Mouse (Mus musculus): ENCODE results near the gene Tmem115. TPM values are rescaled to one million over a fixed set of nuclear protein-coding genes. Genes with fewer than 3 reads are reported as not detected.
A peak's percentile ranks its signal among the peaks of the same experiment; 100 is the strongest.

Tmem115 gene
- polyA plus RNA-seq, 1 experiment from 2014 or later: 41.9 TPM

- no peak for ATAC-seq (ENCODE audit: low FRiP score, low TSS enrichment)
- TF ChIP-seq CTCF (IDR thresholded peaks at IDR 0.05; ENCODE audit: low read depth) (no peak), EP300 (optimal IDR thresholded peaks at IDR 0.05) (no peak)
- H3K36me3 ChIP-seq (ENCODE audit: control insufficient read depth, insufficient read depth, low read length): no peaks in the 10 kb centered on the region
- H3K27me3 ChIP-seq (ENCODE audit: control insufficient read depth, insufficient read depth, low read length): no peaks in the 10 kb centered on the region
- 0 out of 2 replicates have a peak overlapping the region, but pooled peaks have one; percentile 24 for H3K27ac ChIP-seq (replicated peaks)
- no peak overlapping the region for H3K9ac ChIP-seq (ENCODE audit: low read length)
- DNase-seq (ENCODE audit: low spot score): no peak
- no peaks in the 10 kb centered on the region for H3K9me3 ChIP-seq (ENCODE audit: control insufficient read depth, low read length)
- peaks cover 5% of the 10 kb centered on the region; the same call in 1 of the 2 replicates for H3K4me1 ChIP-seq (replicated peaks; ENCODE audit: control insufficient read depth, insufficient read depth)
- H3K4me3 ChIP-seq (ENCODE audit: low read depth, low read length): no peak overlapping the region
- H3K4me2 ChIP-seq (replicated peaks; ENCODE audit: low read depth): no peak overlapping the region
- 89% methylated on average over 7 of the region's 7 CpGs for WGBS
Measured at GRCm38 (mm10) chr9:107582509-107583062, 48.8 kb downstream of the Tmem115 start.

GRCm38 (mm10) chr9:107583174-107583573 lies 49.4 kb downstream of the Tmem115 start:
- Histone ChIP-seq H3K4me1 (replicated peaks; ENCODE audit: control insufficient read depth, insufficient read depth) (peaks cover 3% of the 10 kb centered on the region), H3K27me3 (ENCODE audit: control insufficient read depth, insufficient read depth, low read length) (no peaks in the 10 kb centered on the region), H3K4me2 (replicated peaks; ENCODE audit: low read depth) (no peak overlapping the region), H3K4me3 (ENCODE audit: low read depth, low read length) (no peak overlapping the region), H3K9me3 (ENCODE audit: control insufficient read depth, low read length) (no peaks in the 10 kb centered on the region), H3K36me3 (ENCODE audit: control insufficient read depth, insufficient read depth, low read length) (no peaks in the 10 kb centered on the region), H3K9ac (ENCODE audit: low read length) (no peak overlapping the region), H3K27ac (replicated peaks) (no peak overlapping the region)
- 87% methylated on average over 14 of the region's 14 CpGs for WGBS
- ATAC-seq (ENCODE audit: low FRiP score, low TSS enrichment) (no peak), DNase-seq (ENCODE audit: low spot score) (no peak)
- TF ChIP-seq EP300 (optimal IDR thresholded peaks at IDR 0.05) (no peak), CTCF (IDR thresholded peaks at IDR 0.05; ENCODE audit: low read depth) (no peak)

- no peak overlapping the region for H3K4me3 ChIP-seq (ENCODE audit: low read depth, low read length)
- DNase-seq (ENCODE audit: low spot score): no peak
- peaks cover 4% of the 10 kb centered on the region for H3K4me1 ChIP-seq (replicated peaks; ENCODE audit: control insufficient read depth, insufficient read depth)
- H3K27ac ChIP-seq (replicated peaks): no peak overlapping the region
- TF ChIP-seq EP300 (optimal IDR thresholded peaks at IDR 0.05) (no peak), CTCF (IDR thresholded peaks at IDR 0.05; ENCODE audit: low read depth) (no peak)
- H3K36me3 ChIP-seq (ENCODE audit: control insufficient read depth, insufficient read depth, low read length): peaks cover 14% of the 10 kb centered on the region; the same call in 1 of the 2 replicates
- ATAC-seq (ENCODE audit: low FRiP score, low TSS enrichment): no peak
- H3K27me3 ChIP-seq (ENCODE audit: control insufficient read depth, insufficient read depth, low read length): no peaks in the 10 kb centered on the region
- H3K9ac ChIP-seq (ENCODE audit: low read length): no peak overlapping the region
- H3K4me2 ChIP-seq (replicated peaks; ENCODE audit: low read depth): no peak overlapping the region
- WGBS: 83% methylated on average over 5 of the region's 5 CpGs
- H3K9me3 ChIP-seq (ENCODE audit: control insufficient read depth, low read length): no peaks in the 10 kb centered on the region
Measured at GRCm38 (mm10) chr9:107586504-107586903, 52.8 kb downstream of the Tmem115 start.

- Histone ChIP-seq H3K4me1 (replicated peaks; ENCODE audit: control insufficient read depth, insufficient read depth) (peaks cover 4% of the 10 kb centered on the region), H3K9me3 (ENCODE audit: control insufficient read depth, low read length) (no peaks in the 10 kb centered on the region), H3K4me2 (replicated peaks; ENCODE audit: low read depth) (peak within 1 kb of the TSS; percentile 74), H3K27ac (replicated peaks) (peak within 1 kb of the TSS; percentile 50; the same call in 1 of the 2 replicates), H3K36me3 (ENCODE audit: control insufficient read depth, insufficient read depth, low read length) (peaks cover 19% of the 10 kb centered on the region; the same call in 1 of the 2 replicates), H3K9ac (ENCODE audit: low read length) (peak within 1 kb of the TSS; percentile 63), H3K4me3 (ENCODE audit: low read depth, low read length) (peak within 1 kb of the TSS; percentile 56), H3K27me3 (ENCODE audit: control insufficient read depth, insufficient read depth, low read length) (no peaks in the 10 kb centered on the region)
- 11% methylated on average over 46 of the region's 46 CpGs for WGBS
- peak; percentile 94 for ATAC-seq (ENCODE audit: low FRiP score, low TSS enrichment)
- DNase-seq (ENCODE audit: low spot score): peak; percentile 98
- TF ChIP-seq CTCF (IDR thresholded peaks at IDR 0.05; ENCODE audit: low read depth): no peak; the same call in 1 of the 2 replicates
- TF ChIP-seq EP300 (optimal IDR thresholded peaks at IDR 0.05): no peak
Measured at GRCm38 (mm10) chr9:107586974-107587832, 53.5 kb downstream of the Tmem115 start, which contains the start of gene Ifrd2. TSS of gene Ifrd2 (plus strand) at chr9:107587642.

GRCm38 (mm10) chr9:107587833-107588639 lies 54.3 kb downstream of the Tmem115 start:
- no peaks in the 10 kb centered on the region for H3K27me3 ChIP-seq (ENCODE audit: control insufficient read depth, insufficient read depth, low read length)
- WGBS: 2% methylated on average over 33 of the region's 33 CpGs
- peak; percentile 65 for TF ChIP-seq EP300 (optimal IDR thresholded peaks at IDR 0.05)
- TF ChIP-seq CTCF (IDR thresholded peaks at IDR 0.05; ENCODE audit: low read depth): no peak
- peaks cover 25% of the 10 kb centered on the region; the same call in 1 of the 2 replicates for H3K36me3 ChIP-seq (ENCODE audit: control insufficient read depth, insufficient read depth, low read length)
- peaks cover 4% of the 10 kb centered on the region for H3K4me1 ChIP-seq (replicated peaks; ENCODE audit: control insufficient read depth, insufficient read depth)
- peak overlapping the region; percentile 74 for H3K4me2 ChIP-seq (replicated peaks; ENCODE audit: low read depth)
- peak overlapping the region; percentile 56 for H3K4me3 ChIP-seq (ENCODE audit: low read depth, low read length)
- peak overlapping the region; percentile 50; the same call in 1 of the 2 replicates for H3K27ac ChIP-seq (replicated peaks)
- H3K9me3 ChIP-seq (ENCODE audit: control insufficient read depth, low read length): no peaks in the 10 kb centered on the region
- DNase-seq (ENCODE audit: low spot score) (peak; percentile 69), ATAC-seq (ENCODE audit: low FRiP score, low TSS enrichment) (peak; percentile 1; the same call in 1 of the 2 replicates)
- peak overlapping the region; percentile 63 for H3K9ac ChIP-seq (ENCODE audit: low read length)

Other genes with a start within 250 kb of the Tmem115 start
- 32.0 and 37.4 TPM in 2 replicates for gene Mapkapk3, start 244.1 kb upstream of the Tmem115 start, polyA plus RNA-seq (2015; fragmentation: Nextera tagmentation; extraction: Ambion mirVana)
- gene Cish, start 237.9 kb upstream of the Tmem115 start, polyA plus RNA-seq (2015; fragmentation: Nextera tagmentation; extraction: Ambion mirVana): 30.8 and 32.2 TPM in 2 replicates
- gene Hemk1, start 195.6 kb upstream of the Tmem115 start, polyA plus RNA-seq (2015; fragmentation: Nextera tagmentation; extraction: Ambion mirVana): 5.3 and 6.7 TPM in 2 replicates
- 0.63 and 0.73 TPM in 2 replicates for gene 6430571L13Rik, start 193.3 kb upstream of the Tmem115 start, polyA plus RNA-seq (2015; fragmentation: Nextera tagmentation; extraction: Ambion mirVana)
- 0.15 and 0.16 TPM in 2 replicates for gene Cacna2d2, start 134.3 kb upstream of the Tmem115 start, polyA plus RNA-seq (2015; fragmentation: Nextera tagmentation; extraction: Ambion mirVana)
- gene Cyb561d2, start 8.2 kb downstream of the Tmem115 start, polyA plus RNA-seq (2015; fragmentation: Nextera tagmentation; extraction: Ambion mirVana): 26.7 and 28.2 TPM in 2 replicates
- gene Nprl2, start 8.3 kb downstream of the Tmem115 start, polyA plus RNA-seq (2015; fragmentation: Nextera tagmentation; extraction: Ambion mirVana): 24.8 and 24.9 TPM in 2 replicates
- gene Zmynd10, start 13.4 kb downstream of the Tmem115 start, polyA plus RNA-seq (2015; fragmentation: Nextera tagmentation; extraction: Ambion mirVana): 0.94 and 0.97 TPM in 2 replicates
- 44.2 and 46.5 TPM in 2 replicates for gene Rassf1, start 17.6 kb downstream of the Tmem115 start, polyA plus RNA-seq (2015; fragmentation: Nextera tagmentation; extraction: Ambion mirVana)
- gene Tusc2, start 29.3 kb downstream of the Tmem115 start, polyA plus RNA-seq (2015; fragmentation: Nextera tagmentation; extraction: Ambion mirVana): 44.9 and 48.7 TPM in 2 replicates
- 49.6 and 50.4 TPM in 2 replicates for gene Hyal2, start 34.0 kb downstream of the Tmem115 start, polyA plus RNA-seq (2015; fragmentation: Nextera tagmentation; extraction: Ambion mirVana)
- gene Hyal1, start 43.0 kb downstream of the Tmem115 start, polyA plus RNA-seq (2015; fragmentation: Nextera tagmentation; extraction: Ambion mirVana): 7.2 and 8.0 TPM in 2 replicates
- 13.3 and 14.7 TPM in 2 replicates for gene Naa80, start 44.9 kb downstream of the Tmem115 start, polyA plus RNA-seq (2015; fragmentation: Nextera tagmentation; extraction: Ambion mirVana)
- gene Hyal3, start 46.9 kb downstream of the Tmem115 start, polyA plus RNA-seq (2015; fragmentation: Nextera tagmentation; extraction: Ambion mirVana): 1.3 and 1.4 TPM in 2 replicates
- 35.5 and 42.7 TPM in 2 replicates for gene Ifrd2, start 53.7 kb downstream of the Tmem115 start, polyA plus RNA-seq (2015; fragmentation: Nextera tagmentation; extraction: Ambion mirVana)
- 16.3 and 19.1 TPM in 2 replicates for gene Sema3b, start 75.3 kb downstream of the Tmem115 start, polyA plus RNA-seq (2015; fragmentation: Nextera tagmentation; extraction: Ambion mirVana)
- gene Gnai2, start 101.4 kb downstream of the Tmem115 start, polyA plus RNA-seq (2015; fragmentation: Nextera tagmentation; extraction: Ambion mirVana): 189 and 195 TPM in 2 replicates
- gene Slc38a3, start 135.6 kb downstream of the Tmem115 start, polyA plus RNA-seq (2015; fragmentation: Nextera tagmentation; extraction: Ambion mirVana): 0.95 and 1.1 TPM in 2 replicates
- 2.1 and 2.9 TPM in 2 replicates for gene Gnat1, start 145.8 kb downstream of the Tmem115 start, polyA plus RNA-seq (2015; fragmentation: Nextera tagmentation; extraction: Ambion mirVana)
- gene Sema3f, start 176.5 kb downstream of the Tmem115 start, polyA plus RNA-seq (2015; fragmentation: Nextera tagmentation; extraction: Ambion mirVana): 11.7 and 15.1 TPM in 2 replicates
- 60.2 and 67.3 TPM in 2 replicates for gene Rbm5, start 237.1 kb downstream of the Tmem115 start, polyA plus RNA-seq (2015; fragmentation: Nextera tagmentation; extraction: Ambion mirVana)